Comparison of ENCODE assay signal across 7 mouse cellular contexts in the genomic region with DNA sequence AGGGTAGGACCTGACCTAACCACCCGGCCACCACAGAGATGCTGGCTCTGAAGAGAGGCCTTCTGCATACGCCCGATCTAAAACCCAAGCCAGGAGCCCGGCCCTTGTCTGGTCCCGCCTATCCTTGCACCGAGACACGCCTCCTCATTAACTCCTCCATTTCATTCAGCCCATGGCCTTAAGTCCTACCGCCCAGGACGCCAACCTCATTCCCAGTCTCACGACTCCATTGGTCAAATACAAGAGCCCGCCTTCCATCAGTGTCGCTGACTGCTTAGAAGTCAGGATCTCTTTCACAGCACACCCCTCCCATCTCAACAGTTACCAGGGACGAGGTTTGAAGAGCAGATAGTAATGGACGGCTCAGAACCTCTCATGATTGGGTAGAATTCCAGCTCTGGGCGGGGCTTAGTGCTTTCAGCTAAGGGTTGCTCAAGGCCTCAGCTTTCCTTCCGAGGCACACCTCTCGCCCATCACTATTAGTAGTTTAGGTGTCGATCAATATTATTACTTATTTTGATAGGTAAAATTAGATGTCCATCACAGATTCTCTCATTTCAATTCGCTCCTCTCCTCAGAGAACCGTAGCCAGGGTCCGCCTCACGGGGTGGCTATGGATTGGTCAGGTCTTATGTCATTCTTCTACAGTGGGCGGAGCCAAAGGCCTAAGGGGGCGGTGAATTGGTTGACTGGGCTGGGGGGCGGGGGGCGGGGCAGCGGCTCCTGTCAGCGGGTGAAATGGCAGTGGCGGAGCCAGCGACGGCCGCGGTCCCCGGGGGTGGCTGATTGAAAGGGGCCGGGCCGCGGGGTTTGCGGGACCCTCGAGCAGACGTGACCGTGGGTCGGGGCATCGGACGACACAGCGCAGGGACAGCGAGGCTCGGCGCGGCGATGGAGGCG. TPM values are rescaled to one million over a fixed set of nuclear protein-coding genes. Genes with fewer than 3 reads are reported as not detected.
A peak's percentile ranks its signal among the peaks of the same experiment; 100 is the strongest.
DNase-seq lines count a peak whose midpoint lies in the region; ATAC-seq and TF ChIP-seq lines count a peak whose summit lies in the region.

Gene Evi5l (plus strand): TSS at position 716 of the 900 bp plus-strand sequence.

- peaks cover 8% of the 10 kb centered on the region; the same call in 1 of the 2 replicates for H3K27me3 ChIP-seq in embryonic facial prominence, embryonic 10.5 days (replicated peaks; ENCODE audit: low read depth, poor library complexity, severe bottlenecking)
- H3K27me3 ChIP-seq in intestine, postnatal 0 days (replicated peaks; ENCODE audit: control insufficient read depth, insufficient read depth, low read length): no peaks in the 10 kb centered on the region
- no peaks in the 10 kb centered on the region for H3K27me3 ChIP-seq in midbrain, embryonic 12.5 days
- 0 out of 2 replicates have a peak, but pooled peaks cover 5% of the 10 kb centered on the region for H3K27me3 ChIP-seq in small intestine, adult 2 months (ENCODE audit: control insufficient read depth, insufficient read depth, low read length)

- WGBS in embryonic facial prominence, embryonic 10.5 days: under 1% methylated on average over 51 of the region's 51 CpGs
- WGBS in intestine, postnatal 0 days: under 1% methylated on average over 51 of the region's 51 CpGs
- under 1% methylated on average over 51 of the region's 51 CpGs for WGBS in midbrain, embryonic 12.5 days
- under 1% methylated on average over 50 of the region's 51 CpGs for WGBS in small intestine, adult 2 months

- peaks cover 10% of the 10 kb centered on the region for H3K4me1 ChIP-seq in embryonic facial prominence, embryonic 10.5 days
- no peaks in the 10 kb centered on the region for H3K4me1 ChIP-seq in intestine, postnatal 0 days (replicated peaks; ENCODE audit: control insufficient read depth, insufficient read depth, low read length)
- H3K4me1 ChIP-seq in midbrain, embryonic 12.5 days: peaks cover 25% of the 10 kb centered on the region
- no peaks in the 10 kb centered on the region for H3K4me1 ChIP-seq in small intestine, adult 2 months (ENCODE audit: control insufficient read depth, insufficient read depth, insufficient read length, low read length)

- H3K9ac ChIP-seq in intestine, postnatal 0 days (ENCODE audit: low read depth, low read length): peak within 1 kb of the TSS; percentile 69
- H3K9ac ChIP-seq in midbrain, embryonic 12.5 days (replicated peaks): peak within 1 kb of the TSS; percentile 83

- no peak for TF ChIP-seq CTCF in intestine, postnatal 0 days (IDR thresholded peaks at IDR 0.05; ENCODE audit: low read depth)
- no peak for TF ChIP-seq CTCF in small intestine, adult 2 months (IDR thresholded peaks at IDR 0.05; ENCODE audit: extremely low read depth, insufficient read length, insufficient replicate concordance, low read depth, low read length)

- H3K4me2 ChIP-seq in intestine, postnatal 0 days (replicated peaks; ENCODE audit: low read depth): peak within 1 kb of the TSS; percentile 89
- peak within 1 kb of the TSS; percentile 74 for H3K4me2 ChIP-seq in midbrain, embryonic 12.5 days (replicated peaks)

- peak; percentile 99 for DNase-seq in adrenal gland, postnatal 10 days
- DNase-seq in embryonic facial prominence, embryonic 10.5 days (ENCODE audit: low spot score): peak; percentile 96
- DNase-seq in gonadal fat pad, adult 2 months (ENCODE audit: low read depth): peak; percentile 100
- DNase-seq in left cerebral cortex, postnatal 4 days: peak; percentile 99

- ATAC-seq in intestine, postnatal 0 days: peak; percentile 99
- ATAC-seq in midbrain, embryonic 12.5 days (ENCODE audit: low FRiP score, low read depth): peak; percentile 98

- TF ChIP-seq POLR2A in small intestine, adult 2 months (IDR thresholded peaks at IDR 0.05; ENCODE audit: low read depth, low read length): no peak

- no peaks in the 10 kb centered on the region for H3K9me3 ChIP-seq in embryonic facial prominence, embryonic 10.5 days
- no peaks in the 10 kb centered on the region for H3K9me3 ChIP-seq in intestine, postnatal 0 days (ENCODE audit: control insufficient read depth)
- H3K9me3 ChIP-seq in midbrain, embryonic 12.5 days: no peaks in the 10 kb centered on the region

- peak within 1 kb of the TSS; percentile 84 for H3K27ac ChIP-seq in embryonic facial prominence, embryonic 10.5 days (replicated peaks)
- H3K27ac ChIP-seq in intestine, postnatal 0 days (ENCODE audit: low read depth, low read length): no peak within 1 kb of the TSS
- peak within 1 kb of the TSS; percentile 77 for H3K27ac ChIP-seq in midbrain, embryonic 12.5 days (replicated peaks)
- no peak within 1 kb of the TSS for H3K27ac ChIP-seq in small intestine, adult 2 months (ENCODE audit: insufficient read depth, low read depth, low read length)

- H3K36me3 ChIP-seq in embryonic facial prominence, embryonic 10.5 days (replicated peaks): no peaks in the 10 kb centered on the region
- no peaks in the 10 kb centered on the region for H3K36me3 ChIP-seq in intestine, postnatal 0 days (ENCODE audit: control insufficient read depth, insufficient read depth)
- no peaks in the 10 kb centered on the region for H3K36me3 ChIP-seq in midbrain, embryonic 12.5 days
- no peaks in the 10 kb centered on the region for H3K36me3 ChIP-seq in small intestine, adult 2 months (ENCODE audit: control insufficient read depth, insufficient read depth, low read length)

- intact Hi-C loops in left cerebral cortex, postnatal 4 days (cut with DNase I): no loop called here

- peak within 1 kb of the TSS; percentile 91 for H3K4me3 ChIP-seq in embryonic facial prominence, embryonic 10.5 days
- peak within 1 kb of the TSS; percentile 82 for H3K4me3 ChIP-seq in intestine, postnatal 0 days (ENCODE audit: low read depth, low read length)
- peak within 1 kb of the TSS; percentile 85 for H3K4me3 ChIP-seq in midbrain, embryonic 12.5 days
- peak within 1 kb of the TSS; percentile 84 for H3K4me3 ChIP-seq in small intestine, adult 2 months (ENCODE audit: low read depth, low read length)

RNA-seq across cellular contexts. Expression of gene Evi5l, which starts in this region (rescaled TPM):
- total RNA-seq in adrenal gland, postnatal 10 days (2021): 10 to 100 TPM; 29.6 to 46.0 TPM
- 23.3 and 25.9 TPM in 2 replicates for polyA plus RNA-seq in embryonic facial prominence, embryonic 10.5 days (2016; fragmentation: Nextera tagmentation; extraction: Ambion mirVana)
- 39.8 and 41.1 TPM in 2 replicates for polyA plus RNA-seq in gonadal fat pad, adult 2 months (2012; rRNA removed)
- 6.6 and 8.3 TPM in 2 replicates for polyA plus RNA-seq in intestine, postnatal 0 days (2015; fragmentation: Nextera tagmentation; extraction: Ambion mirVana)
- total RNA-seq in left cerebral cortex, postnatal 4 days (2021): 100 to 1,000 TPM; 172 to 174 TPM
- polyA plus RNA-seq in midbrain, embryonic 12.5 days (2016; fragmentation: Nextera tagmentation; extraction: Ambion mirVana): 60.4 and 64.5 TPM in 2 replicates
- 3.9 and 5.2 TPM in 2 replicates for polyA plus RNA-seq in small intestine, adult 2 months (2012; rRNA removed)

Comparison
In these comparisons a context has a peak if more than half of its experiments do, and no peak if none do; other contexts are left out.
1. H3K27ac ChIP-seq: peak in embryonic facial prominence, embryonic 10.5 days (single experiment) and midbrain, embryonic 12.5 days (single experiment); none in intestine, postnatal 0 days (single experiment) and small intestine, adult 2 months (single experiment).
2. Peak in every context shown above with its lines, with median percentiles within 50 percentile points of each other: DNase-seq and H3K4me3 ChIP-seq.